Mouse (Mus musculus): ENCODE data around the gene Mob1a. TPM values are rescaled to one million over a fixed set of nuclear protein-coding genes. Genes with fewer than 3 reads are reported as not detected.

The Mob1a gene
- total RNA-seq, 2 experiments from 2014 or later, result 32.2 to 34.3 TPM

- DNase-seq, result no peak
Measured at GRCm38 (mm10) chr6:83385569-83386090, 59.8 kb downstream of the Mob1a start.

- peak; percentile 41 for DNase-seq
Measured at GRCm38 (mm10) chr6:83392166-83392780, 66.5 kb downstream of the Mob1a start.

Other genes with a start within 250 kb of the Mob1a start
- gene Pcgf1, start 248.1 kb upstream of the Mob1a start, total RNA-seq (2021), result 10 to 100 TPM in 1 of 2 experiments, 1 to 10 TPM in 1; 7.2 to 10.2 TPM
- gene Lbx2, start 239.6 kb upstream of the Mob1a start, total RNA-seq (2021), result under 1 TPM in 1 of 2 experiments, not detected in 1; 0.88 TPM
- gene Ccdc142, start 224.4 kb upstream of the Mob1a start, total RNA-seq (2021), result 1 to 10 TPM; 2.4 to 3.0 TPM
- 1 to 10 TPM; 1.7 to 1.8 TPM for gene Gm42688, start 224.4 kb upstream of the Mob1a start, total RNA-seq (2021)
- gene Mrpl53, start 217.0 kb upstream of the Mob1a start, total RNA-seq (2021), result 100 to 1,000 TPM; 105 to 120 TPM
- gene Mogs, start 210.5 kb upstream of the Mob1a start, total RNA-seq (2021), result 10 to 100 TPM; 11.3 to 12.3 TPM
- 10 to 100 TPM; 80.4 to 86.8 TPM for gene Wbp1, start 204.5 kb upstream of the Mob1a start, total RNA-seq (2021)
- 10 to 100 TPM; 14.9 to 17.4 TPM for gene Ino80b, start 200.6 kb upstream of the Mob1a start, total RNA-seq (2021)
- gene Rtkn, start 190.6 kb upstream of the Mob1a start, total RNA-seq (2021), result 10 to 100 TPM; 11.7 to 13.1 TPM
- gene Wdr54, start 169.6 kb upstream of the Mob1a start, total RNA-seq (2021), result 1 to 10 TPM; 1.6 to 1.8 TPM
- under 1 TPM in 1 of 2 experiments, not detected in 1; 0.14 TPM for gene 1700003E16Rik, start 169.6 kb upstream of the Mob1a start, total RNA-seq (2021)
- gene Dctn1, start 160.1 kb upstream of the Mob1a start, total RNA-seq (2021), result 100 to 1,000 TPM; 122 to 123 TPM
- gene Slc4a5, start 106.2 kb upstream of the Mob1a start, total RNA-seq (2021), result under 1 TPM in 1 of 2 experiments, not detected in 1; 0.12 TPM
- 10 to 100 TPM; 10.7 to 15.0 TPM for gene Mthfd2, start 108 bp upstream of the Mob1a start, total RNA-seq (2021)
- 100 to 1,000 TPM; 232 to 238 TPM for gene Bola3, start 23.1 kb downstream of the Mob1a start, total RNA-seq (2021)
- gene Tet3, start 133.1 kb downstream of the Mob1a start, total RNA-seq (2021), result 10 to 100 TPM; 51.7 to 56.7 TPM
- gene Dguok, start 181.0 kb downstream of the Mob1a start, total RNA-seq (2021), result 10 to 100 TPM; 24.4 to 25.6 TPM
- gene Actg2, start 210.2 kb downstream of the Mob1a start, total RNA-seq (2021), result 10 to 100 TPM; 10.4 to 13.7 TPM
- 10 to 100 TPM; 16.0 to 18.4 TPM for gene Stambp, start 246.7 kb downstream of the Mob1a start, total RNA-seq (2021)